Mouse (Mus musculus) intestine, embryonic 15.5 days (tissue): ENCODE data around the gene Hacd4. TPM values are rescaled to one million over a fixed set of nuclear protein-coding genes. Genes with fewer than 3 reads are reported as not detected.

Experiments used
- ATAC-seq: fragments of 200-750 bp; cut with Nextera tagmentation; 2 replicates; pipeline ENCODE4 v1.8.0; 2017; ENCODE audit warnings: moderate TSS enrichment, moderate library complexity
- H3K27ac ChIP-seq: fragments of 300-500 bp; sonication (generic); 2 replicates; pipeline ENCODE4 v1.5.1; 2015; ENCODE audit warnings: mild to moderate bottlenecking, inconsistent platforms
- H3K27me3 ChIP-seq: fragments of 300-500 bp; sonication (generic); replicated peaks from 2 replicates; pipeline ENCODE4 v1.6.1; 2015; ENCODE audit warnings: inconsistent platforms
- H3K36me3 ChIP-seq: fragments of 300-500 bp; sonication (generic); 2 replicates; pipeline ENCODE4 v1.6.1; 2015; ENCODE audit warnings: inconsistent platforms
- H3K4me1 ChIP-seq: fragments of 300-500 bp; sonication (generic); replicated peaks from 2 replicates; pipeline ENCODE4 v1.6.1; 2015; ENCODE audit warnings: inconsistent platforms
- H3K4me2 ChIP-seq: fragments of 300-500 bp; sonication (generic); replicated peaks from 2 replicates; pipeline ENCODE4 v1.6.1; 2015; ENCODE audit warnings: mild to moderate bottlenecking, inconsistent platforms
- H3K4me3 ChIP-seq: fragments of 300-500 bp; sonication (generic); replicated peaks from 2 replicates; pipeline ENCODE4 v1.5.1; 2015; ENCODE audit warnings: inconsistent platforms
- H3K9ac ChIP-seq: fragments of 300-500 bp; sonication (generic); 2 replicates; pipeline ENCODE4 v1.6.1; 2015; ENCODE audit warnings: inconsistent platforms
- H3K9me3 ChIP-seq: fragments of 300-500 bp; sonication (generic); 2 replicates; pipeline ENCODE4 v1.6.1; 2016; ENCODE audit warnings: inconsistent platforms
- WGBS: fragments of 180-500 bp; shearing (Covaris S2); methylation state at CpG from one replicate; pipeline ENCODE4 v1.1.7; 2015; 5-methylcytosine and 5-hydroxymethylcytosine counted together
- polyA plus RNA-seq: library from polyadenylated mRNA; unstranded; fragments of >200 nt; fragmentation: Nextera tagmentation; extraction: Ambion mirVana; gene quantifications from 2 replicates; pipeline ENCODE4 v1.2.1, GENCODE M21; 2015

Gene Hacd4
- 12.2 and 12.7 TPM in 2 replicates for polyA plus RNA-seq

DNA sequence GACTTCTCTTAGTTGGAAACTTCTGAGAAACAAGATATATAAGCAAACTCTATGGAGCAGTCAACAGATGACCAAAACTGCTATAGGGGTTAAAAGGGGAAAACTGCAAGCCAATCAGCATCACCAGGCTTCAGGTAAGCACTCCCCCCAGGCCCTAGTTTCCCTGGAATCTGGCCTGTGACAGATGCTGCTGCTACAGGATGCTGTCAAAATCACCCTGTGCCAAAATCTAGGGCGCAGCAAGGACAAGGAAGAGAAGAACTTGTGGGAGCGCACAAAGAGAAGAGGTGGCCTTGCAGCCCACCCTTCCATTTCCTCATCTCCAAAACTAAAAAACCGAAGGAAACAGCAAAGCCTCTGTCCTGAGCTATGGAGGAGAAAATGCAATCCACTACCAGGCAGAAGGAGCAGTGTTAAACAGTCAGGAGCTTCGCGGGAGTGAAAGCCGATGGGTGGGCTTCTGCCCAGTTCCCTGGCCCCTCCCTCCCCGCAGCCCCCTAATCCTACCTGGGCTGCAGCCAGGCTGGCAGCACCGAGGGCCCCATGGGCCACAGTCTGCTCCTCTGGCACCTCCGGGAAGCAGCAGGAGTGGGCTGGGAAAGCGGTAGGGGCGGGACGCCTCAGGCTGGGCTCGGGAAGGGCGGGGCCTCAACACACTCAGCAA lies at the start of gene Hacd4:
Gene Hacd4, minus strand, starts transcription at position 603 of the 664 bp plus-strand sequence.
- peak within 1 kb of the TSS; percentile 23 for H3K27ac ChIP-seq
- WGBS, result 4% methylated on average over 14 of the region's 14 CpGs
- H3K4me1 ChIP-seq, result peaks cover 19% of the 10 kb centered on the region
- no peaks in the 10 kb centered on the region for H3K9me3 ChIP-seq
- no peaks in the 10 kb centered on the region for H3K27me3 ChIP-seq
- H3K4me2 ChIP-seq, result peak within 1 kb of the TSS; percentile 85
- H3K4me3 ChIP-seq, result peak within 1 kb of the TSS; percentile 45
- peak; percentile 95 for ATAC-seq
- H3K36me3 ChIP-seq, result no peaks in the 10 kb centered on the region
- peak within 1 kb of the TSS; percentile 57 for H3K9ac ChIP-seq

DNA sequence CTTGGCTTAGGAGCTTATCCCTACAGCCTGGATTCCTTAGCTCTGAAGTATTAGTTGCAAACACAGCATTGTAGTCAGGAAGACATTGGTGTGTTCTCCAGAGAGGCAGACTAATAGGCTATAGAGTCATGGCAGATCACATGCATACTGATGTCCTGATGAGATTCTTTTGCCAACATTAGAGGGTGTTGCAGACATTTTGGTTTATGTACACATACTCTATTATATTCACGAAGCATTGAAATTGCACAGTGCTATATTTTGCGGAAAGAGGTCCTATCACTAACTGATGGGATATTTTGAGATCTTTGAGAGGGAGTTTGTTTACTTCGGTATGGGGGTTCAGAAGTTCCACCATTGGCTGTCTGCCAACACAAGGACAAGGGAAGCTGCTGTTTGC lies 49.4 kb upstream of the Hacd4 start:
- Histone ChIP-seq H3K27me3 (no peaks in the 10 kb centered on the region), H3K9me3 (no peaks in the 10 kb centered on the region), H3K4me2 (no peak overlapping the region), H3K27ac (no peak overlapping the region), H3K4me1 (no peaks in the 10 kb centered on the region), H3K9ac (no peak overlapping the region), H3K36me3 (no peaks in the 10 kb centered on the region), H3K4me3 (no peak overlapping the region)
- ATAC-seq, result no peak
- 65% methylated on average over 3 of the region's 3 CpGs for WGBS

DNA sequence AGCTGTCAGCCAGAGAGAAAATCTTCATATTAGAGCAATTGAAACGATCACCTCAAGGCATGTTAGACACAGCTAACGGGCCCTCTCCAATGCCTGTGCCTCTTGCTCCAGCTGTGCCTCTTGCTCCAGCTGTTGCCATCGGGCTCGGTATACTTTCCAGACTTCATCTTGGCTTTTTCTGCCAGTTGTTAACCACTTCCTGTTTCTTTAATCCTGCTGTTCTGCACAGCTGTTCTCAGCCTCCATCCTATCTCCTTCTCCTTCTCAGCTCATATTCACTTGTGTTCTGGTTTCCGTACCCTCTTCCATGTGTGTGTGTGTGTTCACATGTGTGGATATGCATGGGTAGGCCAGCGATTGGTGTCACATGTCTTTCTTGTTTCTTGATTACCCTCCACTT lies 41.4 kb upstream of the Hacd4 start:
- WGBS, result 56% methylated on average over 6 of the region's 6 CpGs
- Histone ChIP-seq H3K4me1 (no peaks in the 10 kb centered on the region), H3K27me3 (no peaks in the 10 kb centered on the region), H3K4me2 (no peak overlapping the region), H3K36me3 (no peaks in the 10 kb centered on the region), H3K27ac (no peak overlapping the region), H3K9me3 (no peaks in the 10 kb centered on the region), H3K4me3 (no peak overlapping the region), H3K9ac (no peak overlapping the region)
- ATAC-seq, result no peak

DNA sequence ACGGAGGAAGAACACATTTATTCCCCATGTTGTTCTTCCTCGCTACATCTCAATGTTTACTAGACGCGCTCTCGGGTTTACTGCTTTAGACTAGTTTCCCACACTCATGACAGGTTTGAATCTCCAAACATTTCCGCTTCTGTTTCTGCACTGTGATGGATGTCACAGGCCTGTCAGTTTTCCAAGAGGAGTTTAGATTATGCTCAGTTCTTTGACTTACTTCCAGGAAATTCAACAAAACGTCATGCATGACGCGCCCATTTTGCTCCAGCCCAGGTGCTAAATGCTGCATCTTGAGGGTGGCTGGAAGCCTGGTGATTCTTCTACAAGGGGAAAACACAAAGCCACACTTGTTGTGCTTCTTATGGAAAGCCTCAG lies 40.1 kb upstream of the Hacd4 start:
- Histone ChIP-seq H3K9me3 (no peaks in the 10 kb centered on the region), H3K27ac (0 out of 2 replicates have a peak overlapping the region, but pooled peaks have one; percentile 6), H3K36me3 (no peaks in the 10 kb centered on the region), H3K4me1 (no peaks in the 10 kb centered on the region), H3K27me3 (no peaks in the 10 kb centered on the region), H3K4me3 (no peak overlapping the region), H3K4me2 (no peak overlapping the region), H3K9ac (no peak overlapping the region)
- WGBS, result 49% methylated on average over 9 of the region's 9 CpGs
- no peak for ATAC-seq

DNA sequence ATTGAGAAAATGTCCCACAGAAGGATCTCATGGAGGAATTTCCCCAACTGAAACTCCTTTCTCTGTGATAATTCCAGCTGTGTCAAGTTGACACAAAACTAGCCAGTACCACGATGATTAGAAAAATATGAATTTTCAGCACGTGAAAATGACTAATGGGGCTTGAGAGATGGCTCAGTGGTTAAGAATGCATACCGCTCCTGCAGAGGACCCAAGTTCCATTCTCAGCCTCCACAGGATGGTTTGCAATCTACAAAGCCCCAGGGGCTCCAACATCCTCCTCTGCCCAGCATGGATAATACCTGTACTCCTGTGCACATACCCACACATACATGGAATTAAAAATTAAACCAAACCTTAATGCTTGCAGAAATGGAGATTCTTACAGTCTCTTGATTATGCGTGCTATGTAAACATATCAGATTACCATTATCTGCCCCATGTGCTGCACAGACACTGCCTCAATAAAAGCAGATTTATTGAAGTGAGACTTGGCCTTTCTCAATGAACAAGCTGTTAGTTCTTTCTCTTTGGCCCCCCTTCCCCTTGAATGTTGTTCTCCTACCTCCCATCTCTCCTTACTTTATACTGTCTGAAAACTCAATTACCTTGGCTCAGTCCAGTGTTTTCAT lies 39.6 kb upstream of the Hacd4 start:
- Histone ChIP-seq H3K9me3 (no peaks in the 10 kb centered on the region), H3K27me3 (no peaks in the 10 kb centered on the region), H3K4me3 (no peak overlapping the region), H3K4me1 (no peaks in the 10 kb centered on the region), H3K9ac (no peak overlapping the region), H3K27ac (0 out of 2 replicates have a peak overlapping the region, but pooled peaks have one; percentile 6), H3K36me3 (no peaks in the 10 kb centered on the region), H3K4me2 (no peak overlapping the region)
- WGBS, result 58% methylated on average over 4 of the region's 4 CpGs
- peak; percentile 51; the same call in 1 of the 2 replicates for ATAC-seq

DNA sequence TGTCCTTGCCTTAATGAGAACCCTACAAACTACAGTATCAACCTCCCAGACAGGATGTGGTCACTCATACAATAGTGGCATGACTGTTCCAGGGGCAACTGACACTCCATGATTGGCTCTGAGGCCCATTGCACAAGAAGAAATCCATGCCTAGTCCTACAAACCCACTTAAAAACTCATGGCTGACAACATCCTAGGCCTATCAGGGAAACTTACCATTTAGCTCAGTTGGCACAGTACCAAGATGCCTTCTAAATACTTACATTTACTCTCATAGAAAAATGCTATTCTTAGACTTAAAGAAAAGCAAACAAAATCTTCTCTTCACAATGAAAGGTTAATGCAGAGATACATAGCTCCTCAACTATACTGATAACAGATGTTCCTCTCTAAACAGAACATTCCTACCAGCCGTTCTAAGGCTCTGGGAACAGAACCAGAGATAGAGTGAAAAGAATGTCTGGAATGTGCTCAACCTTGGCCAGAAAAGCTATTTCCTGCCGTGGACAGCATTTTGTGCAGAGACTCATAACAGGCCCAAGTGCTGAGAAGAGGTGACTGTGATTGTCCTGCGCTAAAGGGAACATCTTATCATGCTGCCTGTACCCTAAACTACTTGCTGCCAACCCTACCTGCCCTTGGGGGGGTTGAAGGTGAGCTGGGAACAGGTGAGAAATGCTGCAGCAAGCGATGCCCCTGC lies 37.9 kb upstream of the Hacd4 start:
- WGBS, result 35% methylated on average over 4 of the region's 4 CpGs
- Histone ChIP-seq H3K27me3 (no peaks in the 10 kb centered on the region), H3K27ac (peak overlapping the region; percentile 42), H3K4me2 (no peak overlapping the region), H3K9me3 (no peaks in the 10 kb centered on the region), H3K36me3 (no peaks in the 10 kb centered on the region), H3K4me3 (no peak overlapping the region), H3K9ac (no peak overlapping the region), H3K4me1 (no peaks in the 10 kb centered on the region)
- peak; percentile 53 for ATAC-seq

DNA sequence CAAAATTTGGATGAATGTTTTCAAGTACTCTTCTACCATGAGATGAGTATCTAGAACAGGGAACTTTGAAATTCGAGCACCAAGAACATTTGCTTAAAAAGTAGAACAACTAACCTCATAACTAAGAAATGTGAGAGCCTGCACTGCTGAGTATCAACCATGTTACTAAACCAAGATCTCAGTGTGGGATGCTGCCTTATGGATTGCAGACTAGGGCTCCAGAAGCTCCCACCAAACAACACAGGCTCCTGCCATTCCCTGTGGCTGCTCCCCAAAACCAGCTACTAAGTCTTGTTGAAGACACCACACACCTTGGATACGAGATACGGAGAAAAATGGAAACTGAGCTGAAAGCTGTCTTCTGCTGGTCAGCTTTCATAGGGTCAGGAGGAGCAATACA lies 37.4 kb upstream of the Hacd4 start:
- Histone ChIP-seq H3K4me3 (no peak overlapping the region), H3K9me3 (no peaks in the 10 kb centered on the region), H3K4me1 (no peaks in the 10 kb centered on the region), H3K36me3 (no peaks in the 10 kb centered on the region), H3K4me2 (no peak overlapping the region), H3K27ac (0 out of 2 replicates have a peak overlapping the region, but pooled peaks have one; percentile 34), H3K27me3 (no peaks in the 10 kb centered on the region), H3K9ac (no peak overlapping the region)
- WGBS, result 94% methylated on average over 3 of the region's 3 CpGs
- ATAC-seq, result no peak

DNA sequence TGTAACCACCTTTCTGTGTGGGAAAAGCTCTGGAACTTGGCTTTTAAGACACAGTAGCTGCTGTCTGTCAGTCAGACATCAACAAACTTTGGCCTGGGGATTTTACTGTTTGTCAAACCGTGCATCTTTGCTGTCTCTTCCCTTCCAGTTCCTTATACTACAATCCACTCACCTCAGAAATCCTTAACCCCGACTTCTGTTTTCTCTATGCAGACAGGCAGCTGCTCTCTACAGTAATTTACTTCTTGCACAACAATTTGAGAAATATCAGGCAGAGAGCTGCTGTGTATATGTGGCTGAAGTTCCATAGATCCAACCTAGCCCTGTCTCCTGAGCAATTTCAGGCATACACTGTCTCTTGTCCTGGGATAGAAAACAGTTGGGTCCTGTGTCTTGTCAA lies 32.8 kb upstream of the Hacd4 start:
- H3K4me2 ChIP-seq, result no peak overlapping the region
- ATAC-seq, result no peak
- H3K4me1 ChIP-seq, result no peaks in the 10 kb centered on the region
- H3K4me3 ChIP-seq, result no peak overlapping the region
- WGBS, result 31% methylated on average over 2 of the region's 2 CpGs
- H3K9me3 ChIP-seq, result no peaks in the 10 kb centered on the region
- H3K27ac ChIP-seq, result no peak overlapping the region
- no peak overlapping the region for H3K9ac ChIP-seq
- no peaks in the 10 kb centered on the region for H3K27me3 ChIP-seq
- no peaks in the 10 kb centered on the region for H3K36me3 ChIP-seq

DNA sequence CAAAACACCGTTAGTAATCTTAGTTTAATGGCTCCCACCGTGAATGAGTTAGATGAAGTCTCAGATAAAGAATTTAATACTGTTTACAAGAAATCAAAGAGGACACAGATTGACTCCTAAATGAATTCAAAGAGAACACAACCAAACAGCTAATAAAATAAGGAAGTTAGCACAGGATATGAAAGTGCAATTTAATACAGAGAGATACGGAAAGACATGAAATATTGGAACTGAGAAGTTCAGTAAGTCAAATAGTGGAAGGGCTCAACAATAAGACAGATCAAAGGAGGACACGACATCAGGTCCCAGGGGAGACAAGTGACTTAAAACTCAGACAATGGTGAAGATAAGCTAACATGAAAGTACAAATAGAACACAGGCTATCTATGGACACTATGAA lies 25.8 kb upstream of the Hacd4 start:
- H3K27me3 ChIP-seq, result no peaks in the 10 kb centered on the region
- H3K9ac ChIP-seq, result no peak overlapping the region
- H3K4me1 ChIP-seq, result no peaks in the 10 kb centered on the region
- H3K36me3 ChIP-seq, result no peaks in the 10 kb centered on the region
- no peak overlapping the region for H3K4me2 ChIP-seq
- WGBS, result 81% methylated on average over 4 of the region's 4 CpGs
- no peaks in the 10 kb centered on the region for H3K9me3 ChIP-seq
- no peak for ATAC-seq
- no peak overlapping the region for H3K4me3 ChIP-seq
- no peak overlapping the region for H3K27ac ChIP-seq

DNA sequence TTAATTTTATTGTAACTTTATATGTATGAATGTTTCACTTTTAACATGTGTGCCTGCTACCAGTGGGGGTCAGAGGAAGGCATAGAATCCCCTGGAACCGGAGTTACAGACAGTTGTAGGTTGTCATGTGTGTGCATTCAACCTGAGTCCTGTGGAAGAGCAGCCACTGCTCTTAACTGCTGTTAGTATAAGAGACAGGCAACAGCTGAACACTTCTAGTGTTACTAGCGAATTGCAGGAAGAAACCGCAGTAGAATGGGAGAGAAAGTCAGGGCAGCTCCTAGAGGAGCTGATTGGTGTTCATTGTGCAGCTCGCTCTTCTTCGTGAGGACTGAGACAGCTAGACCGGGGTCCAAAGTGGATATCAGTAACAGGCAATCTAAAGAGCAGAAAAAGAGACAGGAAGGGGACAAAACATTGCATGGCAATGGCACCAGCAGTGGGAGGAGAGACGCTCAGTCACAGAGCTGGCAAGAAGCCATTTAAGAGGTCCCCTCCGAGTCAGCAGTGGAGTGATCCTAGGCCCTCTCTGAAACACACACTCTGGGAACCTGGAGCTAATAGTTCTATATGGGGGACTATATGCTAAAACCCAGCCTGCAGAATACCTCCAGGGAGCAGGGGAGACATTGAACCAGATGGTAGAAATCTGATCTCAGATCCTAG lies 24.4 kb upstream of the Hacd4 start:
- Histone ChIP-seq H3K4me3 (no peak overlapping the region), H3K4me1 (no peaks in the 10 kb centered on the region), H3K9me3 (no peaks in the 10 kb centered on the region), H3K27ac (no peak overlapping the region), H3K36me3 (no peaks in the 10 kb centered on the region), H3K27me3 (no peaks in the 10 kb centered on the region), H3K4me2 (no peak overlapping the region), H3K9ac (no peak overlapping the region)
- WGBS, result 68% methylated on average over 8 of the region's 8 CpGs
- no peak for ATAC-seq

DNA sequence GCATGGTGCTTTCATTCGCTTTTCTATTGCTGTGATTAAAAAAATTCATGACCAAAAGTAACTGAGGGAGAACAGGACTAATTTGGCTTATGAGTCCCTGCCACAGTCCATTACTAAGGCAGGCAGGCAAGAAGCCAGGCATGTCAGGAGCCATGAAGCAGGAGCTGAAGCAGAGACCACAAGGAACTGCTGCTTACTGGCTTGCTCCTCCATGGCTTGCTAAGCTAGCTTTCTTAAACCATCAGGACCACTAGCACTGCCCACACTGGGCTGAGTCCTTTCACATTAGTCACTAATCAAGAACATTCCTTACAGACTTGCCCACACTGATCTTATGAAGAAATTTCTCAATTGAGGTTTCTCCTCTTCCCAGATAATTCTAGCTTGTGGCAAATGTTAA lies 23.8 kb upstream of the Hacd4 start:
- H3K9me3 ChIP-seq, result no peaks in the 10 kb centered on the region

DNA sequence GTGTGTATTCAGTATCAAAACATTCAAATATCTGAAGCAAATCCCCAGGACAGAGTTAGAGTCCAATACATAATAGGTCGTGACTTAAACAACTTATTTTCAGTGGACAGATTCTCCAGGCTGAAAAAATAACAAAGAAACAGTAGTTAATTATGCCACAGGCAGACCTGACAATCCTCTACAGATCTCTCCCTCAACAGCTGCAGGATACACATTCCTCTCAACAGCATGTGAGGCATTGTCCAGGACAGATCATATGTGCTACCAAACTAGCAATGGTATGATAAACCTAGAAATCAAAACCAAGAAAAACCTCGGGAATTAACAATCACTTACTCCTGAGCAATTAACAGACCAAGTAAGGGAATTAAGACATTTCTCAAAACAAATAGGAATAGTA lies 22.6 kb upstream of the Hacd4 start:
- no peak overlapping the region for H3K4me3 ChIP-seq
- ATAC-seq, result no peak
- no peaks in the 10 kb centered on the region for H3K4me1 ChIP-seq
- no peak overlapping the region for H3K4me2 ChIP-seq
- H3K36me3 ChIP-seq, result no peaks in the 10 kb centered on the region
- no peak overlapping the region for H3K27ac ChIP-seq
- 69% methylated on average over 2 of the region's 2 CpGs for WGBS
- H3K27me3 ChIP-seq, result no peaks in the 10 kb centered on the region
- H3K9ac ChIP-seq, result no peak overlapping the region
- H3K9me3 ChIP-seq, result no peaks in the 10 kb centered on the region

More for the DNA sequence above, 23.8 kb upstream of the Hacd4 start:
- Histone ChIP-seq H3K27me3 (no peaks in the 10 kb centered on the region), H3K4me1 (no peaks in the 10 kb centered on the region), H3K4me2 (no peak overlapping the region), H3K4me3 (no peak overlapping the region), H3K9ac (no peak overlapping the region), H3K36me3 (no peaks in the 10 kb centered on the region), H3K27ac (no peak overlapping the region)
- no peak for ATAC-seq
- WGBS, result 86% methylated on average over 1 of the region's 1 CpGs
